In genomic region chr7:118116787-118117538, GRCm38 (mm10) we compare ENCODE assay signal across 8 mouse cellular contexts. TPM values are rescaled to one million over a fixed set of nuclear protein-coding genes. Genes with fewer than 3 reads are reported as not detected.
A peak's percentile ranks its signal among the peaks of the same experiment; 100 is the strongest.
DNase-seq lines count a peak whose midpoint lies in the region; ATAC-seq and TF ChIP-seq lines count a peak whose summit lies in the region.

No protein-coding gene starts in this region.

- no peaks in the 10 kb centered on the region for H3K27me3 ChIP-seq in kidney, embryonic 14.5 days (ENCODE audit: control insufficient read depth, insufficient read depth, low read length)
- no peaks in the 10 kb centered on the region for H3K27me3 ChIP-seq in embryonic facial prominence, embryonic 10.5 days (replicated peaks; ENCODE audit: low read depth, poor library complexity, severe bottlenecking)
- H3K27me3 ChIP-seq in intestine, embryonic 16.5 days (replicated peaks; ENCODE audit: control insufficient read depth, insufficient read depth, low read length) = no peaks in the 10 kb centered on the region
- H3K27me3 ChIP-seq in thymus, adult 2 months (ENCODE audit: control insufficient read depth, insufficient read depth, low read length) = no peaks in the 10 kb centered on the region

- TF ChIP-seq POLR2A in thymus, adult 2 months (IDR thresholded peaks at IDR 0.05; ENCODE audit: control insufficient read depth, extremely low read depth, insufficient read depth, low read length, poor library complexity) = no peak

- H3K36me3 ChIP-seq in kidney, embryonic 14.5 days (ENCODE audit: control insufficient read depth, insufficient read depth, low read length) = peaks cover 68% of the 10 kb centered on the region
- peaks cover 76% of the 10 kb centered on the region for H3K36me3 ChIP-seq in embryonic facial prominence, embryonic 10.5 days (replicated peaks)
- peaks cover 24% of the 10 kb centered on the region for H3K36me3 ChIP-seq in intestine, embryonic 16.5 days (ENCODE audit: control insufficient read depth, insufficient read depth, low read length)
- peaks cover 60% of the 10 kb centered on the region for H3K36me3 ChIP-seq in thymus, adult 2 months (ENCODE audit: control insufficient read depth, insufficient read depth, low read length)

- peaks cover 21% of the 10 kb centered on the region for H3K4me1 ChIP-seq in kidney, embryonic 14.5 days (ENCODE audit: control insufficient read depth, insufficient read depth, low read length)
- peaks cover 40% of the 10 kb centered on the region for H3K4me1 ChIP-seq in embryonic facial prominence, embryonic 10.5 days
- peaks cover 25% of the 10 kb centered on the region for H3K4me1 ChIP-seq in intestine, embryonic 16.5 days (ENCODE audit: control insufficient read depth, insufficient read depth, low read length)
- peaks cover 30% of the 10 kb centered on the region for H3K4me1 ChIP-seq in thymus, adult 2 months (replicated peaks; ENCODE audit: control insufficient read depth, insufficient read depth, low read length)

- 10% methylated on average over 8 of the region's 8 CpGs for WGBS in kidney, embryonic 14.5 days
- 19% methylated on average over 8 of the region's 8 CpGs for WGBS in embryonic facial prominence, embryonic 10.5 days
- 15% methylated on average over 8 of the region's 8 CpGs for WGBS in intestine, embryonic 16.5 days
- WGBS in thymus, adult 2 months = 24% methylated on average over 8 of the region's 8 CpGs

- TF ChIP-seq CTCF in thymus, adult 2 months (IDR thresholded peaks at IDR 0.05; ENCODE audit: borderline replicate concordance, control insufficient read depth, extremely low read depth, insufficient read depth, low read length, poor library complexity) = no peak

- H3K4me2 ChIP-seq in kidney, embryonic 14.5 days (replicated peaks; ENCODE audit: low read depth, low read length) = peak overlapping the region; percentile 48
- peak overlapping the region; percentile 76 for H3K4me2 ChIP-seq in intestine, embryonic 16.5 days (ENCODE audit: low read depth, low read length)

- H3K9me3 ChIP-seq in kidney, embryonic 14.5 days (ENCODE audit: control insufficient read depth, low read length) = no peaks in the 10 kb centered on the region
- no peaks in the 10 kb centered on the region for H3K9me3 ChIP-seq in embryonic facial prominence, embryonic 10.5 days
- H3K9me3 ChIP-seq in intestine, embryonic 16.5 days (ENCODE audit: control insufficient read depth, low read length) = no peaks in the 10 kb centered on the region

- peak overlapping the region; percentile 92; the same call in 1 of the 2 replicates for H3K4me3 ChIP-seq in kidney, embryonic 14.5 days (ENCODE audit: low read length)
- H3K4me3 ChIP-seq in embryonic facial prominence, embryonic 10.5 days = peak overlapping the region; percentile 99
- peak overlapping the region; percentile 94 for H3K4me3 ChIP-seq in intestine, embryonic 16.5 days (ENCODE audit: low read length)
- no peak overlapping the region for H3K4me3 ChIP-seq in thymus, adult 2 months (ENCODE audit: control insufficient read depth, insufficient read depth, low read length)

- no peak for DNase-seq in kidney, postnatal 25 days
- DNase-seq in embryonic facial prominence, embryonic 10.5 days (ENCODE audit: low spot score) = no peak
- peak; percentile 34 for DNase-seq in neural tube, embryonic 10.5 days (ENCODE audit: extremely low spot score, low spot score)
- DNase-seq in layer of hippocampus, postnatal 14 days (ENCODE audit: low spot score in 2 of 2) = no peak
- DNase-seq in layer of hippocampus, adult 11-12 months (ENCODE audit: low spot score) = no peak
- no peak for DNase-seq in thymus, adult 2 months

- ATAC-seq in kidney, embryonic 14.5 days (ENCODE audit: low FRiP score, low TSS enrichment) = peak; percentile 16; the same call in 1 of the 2 replicates
- ATAC-seq in intestine, embryonic 16.5 days = peak; percentile 7; the same call in 1 of the 2 replicates

- no peak overlapping the region for H3K9ac ChIP-seq in kidney, embryonic 14.5 days (ENCODE audit: low read depth, low read length)
- peak overlapping the region; percentile 72; the same call in 1 of the 2 replicates for H3K9ac ChIP-seq in intestine, embryonic 16.5 days (ENCODE audit: low read depth, low read length)

- H3K27ac ChIP-seq in kidney, embryonic 14.5 days (ENCODE audit: low read depth, low read length) = peak overlapping the region; percentile 59; the same call in 1 of the 2 replicates
- peak overlapping the region; percentile 99 for H3K27ac ChIP-seq in embryonic facial prominence, embryonic 10.5 days (replicated peaks)
- H3K27ac ChIP-seq in intestine, embryonic 16.5 days (ENCODE audit: low read length) = peak overlapping the region; percentile 48; the same call in 1 of the 2 replicates
- H3K27ac ChIP-seq in thymus, adult 2 months (ENCODE audit: control insufficient read depth, insufficient read depth, low read length) = no peak overlapping the region

RNA-seq across cellular contexts. Expression of gene Rps15a, which starts 1.0 kb away (rescaled TPM):
- 874 and 1,384 TPM in 2 replicates for polyA plus RNA-seq in kidney, embryonic 14.5 days (2014; fragmentation: Nextera tagmentation; extraction: Ambion mirVana)
- polyA plus RNA-seq in embryonic facial prominence, embryonic 10.5 days (2016; fragmentation: Nextera tagmentation; extraction: Ambion mirVana) = 678 and 708 TPM in 2 replicates
- polyA plus RNA-seq in intestine, embryonic 16.5 days (2015; fragmentation: Nextera tagmentation; extraction: Ambion mirVana) = 594 and 625 TPM in 2 replicates
- total RNA-seq in layer of hippocampus, postnatal 14 days (2021) = 100 to 1,000 TPM; 360 to 422 TPM
- 1,244 and 1,382 TPM in 2 replicates for polyA plus RNA-seq in thymus, adult 2 months (2012; rRNA removed)

RNA-seq across cellular contexts. Expression of gene Arl6ip1, which starts 12.5 kb away (rescaled TPM):
- 381 and 452 TPM in 2 replicates for polyA plus RNA-seq in kidney, embryonic 14.5 days (2014; fragmentation: Nextera tagmentation; extraction: Ambion mirVana)
- 439 and 453 TPM in 2 replicates for polyA plus RNA-seq in embryonic facial prominence, embryonic 10.5 days (2016; fragmentation: Nextera tagmentation; extraction: Ambion mirVana)
- 488 and 495 TPM in 2 replicates for polyA plus RNA-seq in intestine, embryonic 16.5 days (2015; fragmentation: Nextera tagmentation; extraction: Ambion mirVana)
- 100 to 1,000 TPM; 255 to 263 TPM for total RNA-seq in layer of hippocampus, postnatal 14 days (2021)
- 216 and 232 TPM in 2 replicates for polyA plus RNA-seq in thymus, adult 2 months (2012; rRNA removed)
